Mouse (Mus musculus) CD4-positive, CD25-positive, alpha-beta regulatory T cell, adult 4 months (primary cell): ENCODE data around the gene Prdx5. TPM values are rescaled to one million over a fixed set of nuclear protein-coding genes. Genes with fewer than 3 reads are reported as not detected.

Source experiments
- ATAC-seq: one replicate; pipeline ENCODE4 v1.8.0; 2017
- polyA plus RNA-seq, 2 experiments: library from polyadenylated mRNA; unstranded; fragments of 100-300 nt; shearing (Covaris generic); gene quantifications; one replicate each; pipeline ENCODE4 v1.2.1; 2017

The Prdx5 gene
- polyA plus RNA-seq, result 100 to 1,000 TPM; 224 to 246 TPM

DNA sequence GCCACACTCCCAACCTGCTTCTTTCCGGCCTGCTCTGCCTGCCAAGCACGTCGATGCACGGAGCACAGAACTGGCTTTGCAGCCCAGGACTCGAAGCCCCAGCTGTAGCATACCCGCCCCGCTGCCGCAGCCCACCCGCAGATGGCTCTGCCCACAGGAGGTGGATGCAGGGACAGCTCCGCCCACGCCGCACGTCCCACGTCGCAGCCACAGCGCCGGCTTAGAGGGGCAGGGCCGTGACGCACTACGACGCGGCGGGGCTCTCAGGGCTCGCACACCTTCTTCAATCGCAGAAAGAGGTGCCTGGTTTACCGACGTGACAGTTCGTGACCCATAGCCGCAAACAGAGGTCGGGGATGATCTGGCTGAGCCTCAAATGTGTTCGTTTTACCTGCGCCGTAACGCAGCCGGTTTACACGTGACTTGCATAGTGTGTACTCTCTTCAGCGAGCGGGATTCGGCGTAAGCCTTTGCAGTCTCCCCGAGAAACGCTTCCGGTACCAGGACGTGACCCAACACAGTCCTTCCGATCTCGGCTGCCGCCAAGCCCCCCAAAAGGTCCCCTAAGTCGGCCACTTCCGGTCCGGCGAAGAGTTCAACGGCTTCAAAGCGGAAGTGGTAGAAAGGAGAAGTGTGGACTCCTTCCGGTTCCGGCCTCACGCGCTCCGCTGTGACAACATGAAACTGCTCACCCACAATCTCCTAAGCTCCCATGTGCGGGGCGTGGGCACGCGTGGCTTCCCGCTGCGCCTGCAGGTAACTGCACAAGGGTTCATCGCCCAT lies at the start of gene Prdx5, which contains the start of gene Trmt112:
Gene Prdx5, minus strand, starts transcription at position 600 of the 783 bp plus-strand sequence.
Gene Trmt112, plus strand, starts transcription at position 192 of the 783 bp plus-strand sequence.
- peak; percentile 83 for ATAC-seq

DNA sequence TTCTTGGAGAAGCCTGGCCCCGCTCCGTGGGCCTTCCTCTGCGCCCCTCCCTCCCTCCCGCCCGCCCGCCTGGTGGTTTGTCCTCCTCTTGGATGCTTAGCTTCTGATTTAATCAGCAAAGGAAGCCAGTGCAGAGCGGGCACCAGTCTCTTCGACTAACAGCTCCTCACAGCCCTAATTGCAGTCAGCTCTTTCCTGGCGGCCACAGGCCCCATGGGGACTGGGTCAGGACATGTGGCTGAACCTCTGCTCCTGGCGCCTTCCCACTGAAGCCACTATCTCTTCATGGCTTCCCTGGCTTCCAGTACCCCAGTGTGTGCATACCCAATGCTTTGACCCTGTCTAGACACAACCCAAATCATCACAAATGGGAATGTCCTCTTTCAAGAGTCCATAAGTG lies 46.6 kb upstream of the Prdx5 start:
- ATAC-seq, result no peak

DNA sequence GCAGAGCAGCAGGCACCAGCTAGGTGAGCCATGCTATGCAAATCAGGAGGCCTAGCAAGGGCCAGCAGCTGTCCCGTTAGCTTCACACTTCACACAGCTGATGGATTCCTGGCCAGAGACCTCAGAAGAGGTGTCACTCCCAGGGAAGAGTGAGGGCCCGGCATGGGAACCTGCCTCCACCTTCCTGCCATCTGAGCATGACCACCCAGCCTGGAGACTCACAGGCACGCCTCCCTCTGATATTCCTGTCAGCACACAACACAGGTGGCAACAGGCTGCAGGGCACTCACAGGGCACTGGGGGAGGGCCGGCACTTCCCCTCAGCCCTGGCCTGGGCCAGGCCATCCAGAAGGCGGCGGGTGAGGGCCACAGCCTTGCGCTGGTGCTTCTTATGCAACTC lies 45.5 kb upstream of the Prdx5 start:
- no peak for ATAC-seq

DNA sequence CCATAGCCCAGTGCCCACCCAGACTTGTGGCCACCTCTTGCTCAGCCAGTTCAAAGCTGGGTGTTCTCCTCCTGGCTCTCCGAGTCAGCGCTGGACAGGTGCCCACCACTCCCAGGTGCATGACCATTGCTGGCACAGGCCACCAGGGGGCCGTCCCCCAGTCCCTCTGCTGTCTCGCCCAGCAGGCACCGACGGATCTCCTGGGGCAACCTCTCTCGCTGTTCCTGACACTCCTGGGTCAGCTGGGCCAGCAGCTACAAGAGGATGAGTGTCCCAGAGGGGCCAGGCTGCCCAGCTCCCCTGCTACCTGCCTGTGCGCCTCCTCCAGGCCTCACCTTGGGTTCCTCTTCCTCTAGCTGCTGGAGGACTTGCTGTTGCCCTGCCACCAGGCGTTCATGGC lies 44.1 kb upstream of the Prdx5 start:
- no peak for ATAC-seq

DNA sequence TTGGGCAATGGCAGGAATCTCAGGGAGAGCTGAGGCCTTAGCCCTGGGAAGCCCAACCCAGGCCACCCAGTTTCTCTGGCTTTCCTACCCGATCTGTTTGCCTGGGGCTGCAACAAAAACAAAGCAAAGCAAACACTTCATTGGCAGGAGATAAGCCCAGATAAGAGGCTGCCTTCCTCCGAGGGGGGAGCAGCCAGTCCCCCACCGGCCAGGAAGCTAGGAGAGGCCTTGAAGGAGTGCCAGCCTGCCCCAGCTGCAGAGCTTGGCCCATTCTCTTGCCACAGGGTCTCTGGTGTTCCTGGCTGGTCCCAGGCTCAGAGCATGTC lies 42.8 kb upstream of the Prdx5 start:
- ATAC-seq, result no peak

DNA sequence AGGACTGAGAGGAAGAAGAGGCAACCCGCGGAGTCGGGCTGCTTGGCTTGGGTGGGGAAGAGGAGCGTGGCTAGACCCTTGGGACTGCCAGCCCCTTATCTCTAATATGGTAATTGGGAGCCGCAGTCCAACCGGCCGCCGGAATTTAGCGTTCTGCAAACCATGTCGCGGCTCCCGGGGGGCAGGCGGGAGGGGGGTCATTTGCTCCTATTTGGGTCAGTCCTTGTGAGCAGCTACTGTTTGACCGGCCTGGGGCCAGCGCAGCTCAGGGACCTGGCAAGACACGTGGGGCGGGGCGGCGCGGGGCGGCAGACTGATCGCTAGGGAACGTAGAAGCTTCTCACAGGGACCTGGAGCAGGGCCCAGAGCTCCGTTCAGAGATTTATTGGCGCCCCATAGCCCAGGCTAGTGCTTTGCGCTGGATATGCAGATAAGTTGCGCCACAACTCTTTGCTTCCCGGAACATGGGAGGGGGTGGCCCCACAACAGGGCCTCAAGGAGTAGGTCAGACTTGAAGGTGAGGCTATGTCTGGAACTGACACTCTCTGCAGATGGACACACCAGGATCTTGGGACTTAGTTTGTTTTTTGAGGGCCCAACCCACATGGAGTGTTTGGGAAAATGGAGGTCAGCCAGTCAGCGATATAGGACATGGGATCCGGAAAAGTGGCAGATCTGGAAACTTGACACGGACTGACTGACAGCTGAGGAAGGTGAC lies 42.2 kb upstream of the Prdx5 start:
- peak; percentile 29 for ATAC-seq

DNA sequence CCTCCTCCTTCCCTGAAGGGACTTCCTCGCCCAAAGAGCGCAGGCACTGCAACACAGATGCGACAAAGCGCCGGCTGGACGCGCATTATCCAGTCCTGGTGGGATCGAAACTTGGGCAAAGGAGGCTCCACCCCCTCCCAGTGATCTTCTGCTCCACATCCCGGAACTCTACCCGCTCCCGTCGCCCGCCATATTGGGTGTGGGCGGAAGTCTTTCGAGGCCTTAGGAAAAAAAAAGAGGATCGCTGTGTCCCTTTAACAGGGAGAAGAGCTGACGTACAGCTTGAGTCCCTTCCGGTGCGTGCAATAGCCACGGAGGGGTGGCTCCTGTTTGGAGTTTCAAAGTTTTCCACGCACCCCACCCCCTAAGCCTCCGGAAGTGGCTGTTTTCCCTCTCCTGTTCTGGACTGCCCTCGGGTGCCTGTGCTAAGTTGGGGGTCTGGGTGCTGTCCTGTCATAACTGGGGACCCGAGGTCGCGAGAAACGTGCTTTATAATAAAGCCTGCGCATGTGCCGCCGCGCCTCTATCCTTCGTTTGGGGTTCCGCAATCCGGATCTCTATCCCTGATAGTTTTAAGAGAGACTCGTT lies 41.6 kb upstream of the Prdx5 start:
- peak; percentile 64 for ATAC-seq

DNA sequence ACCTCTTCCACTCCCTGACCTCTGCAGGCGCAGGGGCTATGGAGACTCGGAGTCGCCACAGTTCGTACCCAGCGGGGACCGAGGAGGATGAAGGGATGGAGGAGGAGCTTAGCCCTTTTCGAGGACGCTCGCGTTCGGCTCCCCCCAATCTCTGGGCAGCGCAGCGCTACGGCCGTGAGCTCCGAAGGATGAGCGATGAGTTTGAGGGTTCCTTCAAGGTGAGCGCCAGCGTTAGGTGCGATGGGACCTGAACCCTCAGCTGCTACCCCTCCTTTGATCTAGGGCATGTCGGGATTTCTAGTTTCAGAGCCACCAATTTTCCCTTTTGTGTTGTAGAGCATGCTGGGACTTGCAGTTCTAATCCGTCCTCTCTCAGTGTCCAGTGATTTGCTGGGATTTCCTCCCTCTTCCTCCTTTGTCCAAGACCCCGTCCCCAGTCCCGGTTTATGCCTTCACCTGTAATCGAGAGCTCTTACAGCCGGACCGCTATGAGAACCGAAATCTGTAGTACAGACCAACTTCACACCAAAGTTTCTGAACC lies 40.8 kb upstream of the Prdx5 start:
- peak; percentile 32 for ATAC-seq

DNA sequence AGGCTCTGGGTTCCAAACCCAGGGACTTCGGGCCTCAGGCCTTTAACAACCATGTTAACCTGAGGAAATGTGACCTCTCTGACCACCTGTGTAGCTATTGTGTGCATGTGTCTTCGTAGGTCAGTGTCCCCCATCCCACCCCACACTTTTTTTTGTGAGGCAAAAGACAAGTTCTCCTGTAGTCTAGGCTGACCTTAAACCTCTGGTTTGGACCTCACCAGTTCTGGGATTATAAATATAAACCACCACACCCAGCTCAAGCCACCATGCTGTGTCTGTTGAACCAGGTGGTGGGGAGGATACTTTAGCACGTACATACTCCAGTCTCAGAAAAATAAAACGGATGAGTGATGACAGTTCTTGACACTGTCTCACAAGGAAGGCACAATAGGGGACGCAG lies 40.0 kb upstream of the Prdx5 start:
- no peak for ATAC-seq

DNA sequence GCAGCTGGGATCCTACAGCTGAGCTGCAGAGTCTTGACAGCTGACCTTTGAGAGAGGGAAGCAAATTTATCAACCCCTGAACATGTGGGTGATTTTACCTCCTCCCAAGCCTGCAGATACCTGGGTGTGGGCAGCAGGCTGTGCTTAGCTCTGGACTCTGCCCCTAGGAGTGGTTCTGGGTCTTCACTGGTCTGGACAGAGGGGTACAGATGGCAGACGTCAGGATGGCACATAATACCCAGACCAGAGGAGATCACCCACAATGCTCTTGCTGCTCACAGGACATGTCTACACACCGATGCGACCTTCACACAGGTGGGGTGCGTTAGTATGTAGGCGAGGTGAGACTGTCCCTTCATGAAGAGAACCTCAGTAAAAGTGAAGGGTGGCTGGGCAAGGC lies 39.6 kb upstream of the Prdx5 start:
- ATAC-seq, result no peak

DNA sequence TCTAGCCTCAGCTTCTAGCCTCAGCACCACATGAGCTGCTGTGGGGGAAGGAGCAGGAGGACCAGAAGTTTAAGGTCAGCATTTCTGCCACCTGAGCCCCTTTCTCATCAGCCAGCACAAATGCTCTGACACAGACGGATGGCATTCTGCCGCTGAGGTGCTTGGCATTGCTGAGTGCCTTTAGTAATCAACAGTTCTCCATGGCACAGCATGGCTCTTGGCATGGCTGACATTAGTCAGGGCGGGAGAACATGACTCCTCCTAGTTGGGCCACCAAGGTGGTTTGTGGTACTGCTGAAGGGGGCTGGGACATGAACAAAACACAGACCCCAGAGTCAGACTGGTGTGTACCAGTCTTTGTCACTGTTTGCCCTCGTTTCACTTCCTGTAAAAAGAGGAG lies 38.3 kb upstream of the Prdx5 start:
- no peak for ATAC-seq

DNA sequence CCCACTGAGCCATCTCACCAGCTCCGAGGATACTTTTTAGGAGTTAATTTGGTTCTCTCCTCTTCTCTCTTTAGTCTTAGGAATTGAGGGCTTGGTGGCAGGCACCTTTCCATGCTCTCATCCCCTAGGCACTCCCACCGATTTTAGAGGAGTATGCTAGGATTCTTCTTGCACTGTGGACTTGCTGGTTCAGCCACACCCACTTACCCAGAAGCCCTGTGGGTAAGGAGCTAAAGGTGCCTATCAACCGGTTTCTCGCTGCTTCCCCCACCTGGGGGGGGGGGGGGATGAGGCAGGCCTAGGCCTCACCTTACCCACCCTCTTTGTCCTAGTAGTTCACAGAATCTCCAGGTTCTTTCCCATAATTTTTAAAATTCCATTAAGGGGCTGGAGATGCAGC lies 37.8 kb upstream of the Prdx5 start:
- ATAC-seq, result no peak

DNA sequence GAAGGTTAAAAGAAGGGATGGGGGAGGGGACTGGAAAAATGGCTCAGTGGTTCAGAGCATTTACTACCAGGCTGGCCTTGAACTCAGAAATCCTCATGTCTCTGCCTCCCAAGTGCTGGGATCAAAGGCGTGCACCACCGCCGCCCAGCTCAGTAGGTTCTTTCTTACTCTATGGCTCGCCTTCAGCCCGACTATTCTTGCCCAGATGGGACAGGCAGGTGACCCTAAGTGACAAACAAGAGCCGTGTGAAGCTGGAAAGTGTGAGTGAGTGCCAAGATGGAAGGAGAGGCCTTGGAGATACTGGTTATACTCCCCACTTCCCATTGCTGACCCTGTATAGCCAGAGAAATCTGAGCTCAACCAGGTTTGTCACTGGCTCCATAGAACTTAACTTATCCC lies 33.8 kb upstream of the Prdx5 start:
- no peak for ATAC-seq

DNA sequence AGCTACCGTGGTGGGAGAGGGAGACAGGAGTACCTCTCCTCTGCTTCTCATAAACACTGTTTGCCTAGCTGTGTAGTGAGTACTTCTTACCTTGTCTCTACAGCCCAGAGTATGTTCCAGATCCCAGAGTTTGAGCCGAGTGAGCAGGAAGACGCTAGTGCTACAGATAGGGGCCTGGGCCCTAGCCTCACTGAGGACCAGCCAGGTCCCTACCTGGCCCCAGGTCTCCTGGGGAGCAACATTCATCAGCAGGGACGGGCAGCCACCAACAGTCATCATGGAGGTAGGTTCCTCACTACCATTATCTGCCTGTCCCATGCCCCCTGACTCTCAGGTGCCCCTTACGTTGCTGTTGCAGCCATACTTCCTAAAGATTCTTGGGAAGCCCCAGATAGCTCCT lies 32.9 kb upstream of the Prdx5 start:
- ATAC-seq, result no peak

DNA sequence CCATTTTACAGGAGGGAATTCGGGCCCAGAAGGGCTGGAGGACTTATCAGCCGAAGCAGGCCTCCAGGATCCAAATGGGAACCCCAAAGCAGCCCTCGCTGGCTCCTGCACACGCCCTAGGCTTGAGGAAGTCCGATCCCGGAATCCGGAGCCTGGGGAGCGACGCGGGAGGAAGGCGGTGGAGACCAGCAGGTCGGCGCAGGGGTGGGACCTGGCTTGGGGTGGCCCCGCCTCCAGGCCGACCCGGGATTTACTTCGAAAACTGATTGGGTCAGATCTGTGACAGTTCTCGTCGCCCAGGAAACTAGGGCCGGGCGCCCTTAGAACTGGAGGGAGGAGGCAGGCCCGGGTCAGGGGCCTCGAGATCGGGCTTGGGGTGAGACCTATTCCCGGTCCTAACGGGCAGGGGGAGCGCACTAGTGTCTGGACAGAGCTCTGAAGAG lies 32.4 kb upstream of the Prdx5 start, which contains the start of gene Gpr137:
Gene Gpr137, minus strand, starts transcription at position 232 of the 443 bp plus-strand sequence.
- peak; percentile 87 for ATAC-seq

DNA sequence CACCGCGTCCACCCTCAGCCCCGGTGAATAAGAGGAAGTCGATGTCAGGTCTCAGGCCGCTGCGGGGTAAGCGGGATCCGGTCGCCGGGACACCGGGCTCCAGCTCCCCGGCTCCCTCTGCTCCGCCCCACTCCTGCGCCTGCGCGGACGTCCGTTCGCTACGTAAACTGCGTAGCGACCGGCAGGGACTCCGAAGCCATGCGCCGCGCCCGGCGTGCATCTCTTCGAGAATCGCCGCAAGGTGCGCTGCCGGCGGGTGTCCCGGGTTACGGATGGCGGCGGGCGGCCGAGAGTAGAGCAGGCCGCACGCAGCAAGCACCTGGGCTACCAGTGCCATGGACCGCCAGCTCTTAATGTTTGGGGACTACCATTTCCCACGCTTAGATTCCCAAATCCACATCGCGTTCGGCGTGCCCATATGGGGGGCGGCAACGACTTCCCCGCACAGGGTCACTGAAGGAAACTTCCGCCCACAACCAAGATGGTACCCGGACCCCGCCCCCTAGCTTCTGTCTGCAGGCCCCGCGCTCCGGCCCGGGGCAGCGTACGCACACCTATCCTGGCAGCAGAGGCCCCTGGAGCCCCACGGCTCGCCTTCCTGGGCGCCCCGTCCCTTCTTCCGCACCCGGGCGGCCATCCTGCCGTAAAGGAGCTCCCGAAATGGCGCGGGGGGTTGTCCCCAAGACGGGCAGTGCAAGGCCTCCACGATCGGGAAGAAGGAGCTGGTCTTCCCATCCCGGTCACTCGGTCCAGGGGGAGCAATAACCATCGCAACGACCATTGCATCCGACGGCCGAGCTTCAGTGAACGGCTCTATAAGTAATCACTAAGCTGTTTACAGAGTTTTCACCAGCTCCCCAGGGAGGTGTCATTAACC lies 31.7 kb upstream of the Prdx5 start, which contains the start of gene Bad:
Gene Bad, plus strand, starts transcription at position 490 of the 877 bp plus-strand sequence.
- peak; percentile 72 for ATAC-seq

DNA sequence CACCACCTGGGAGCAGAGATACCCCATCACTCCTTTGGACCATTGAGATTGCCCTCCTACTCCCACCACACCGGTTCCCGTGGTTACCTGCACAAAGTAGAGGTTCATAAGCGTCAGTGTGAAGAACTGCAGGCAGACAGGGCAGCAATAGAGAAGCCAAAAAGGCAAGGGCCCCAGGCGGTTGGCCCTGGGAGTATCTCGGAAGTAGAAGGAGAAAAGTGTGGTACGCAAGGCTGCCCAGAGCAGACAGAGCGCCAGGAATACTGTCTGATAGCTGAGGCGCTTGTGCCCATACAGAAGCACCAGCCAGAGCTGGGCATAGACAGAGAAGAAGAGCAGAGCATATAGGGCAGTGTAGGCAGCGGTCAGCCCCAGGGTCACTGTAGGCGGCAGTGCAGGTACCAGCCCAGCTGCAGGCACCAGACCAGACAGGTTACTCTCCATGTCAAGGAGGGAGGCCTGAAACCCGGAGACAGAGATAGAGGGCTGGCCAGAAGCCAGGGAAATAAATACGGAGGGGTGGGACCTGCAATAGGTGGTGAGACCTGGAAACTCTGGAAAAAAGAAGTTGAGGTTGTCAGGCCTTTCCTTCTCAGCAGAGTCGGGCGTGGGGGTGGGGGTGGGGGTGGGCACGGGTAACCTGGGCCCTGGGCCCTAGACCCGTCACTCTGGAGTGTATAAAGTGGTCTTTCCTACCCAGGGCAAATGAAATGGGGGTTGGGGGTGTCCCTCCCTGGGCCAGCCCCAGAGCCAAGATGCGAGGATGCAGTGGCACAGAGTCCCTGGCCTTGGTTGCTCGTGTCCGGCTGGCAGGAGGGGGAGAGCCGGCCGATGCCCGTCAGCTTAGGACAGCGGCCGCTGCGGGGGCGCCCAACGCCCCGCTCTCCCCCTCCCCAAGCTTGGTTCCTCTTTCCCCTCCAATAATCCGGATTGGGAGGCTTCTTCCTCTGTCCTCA lies 30.8 kb upstream of the Prdx5 start:
- ATAC-seq, result no peak

DNA sequence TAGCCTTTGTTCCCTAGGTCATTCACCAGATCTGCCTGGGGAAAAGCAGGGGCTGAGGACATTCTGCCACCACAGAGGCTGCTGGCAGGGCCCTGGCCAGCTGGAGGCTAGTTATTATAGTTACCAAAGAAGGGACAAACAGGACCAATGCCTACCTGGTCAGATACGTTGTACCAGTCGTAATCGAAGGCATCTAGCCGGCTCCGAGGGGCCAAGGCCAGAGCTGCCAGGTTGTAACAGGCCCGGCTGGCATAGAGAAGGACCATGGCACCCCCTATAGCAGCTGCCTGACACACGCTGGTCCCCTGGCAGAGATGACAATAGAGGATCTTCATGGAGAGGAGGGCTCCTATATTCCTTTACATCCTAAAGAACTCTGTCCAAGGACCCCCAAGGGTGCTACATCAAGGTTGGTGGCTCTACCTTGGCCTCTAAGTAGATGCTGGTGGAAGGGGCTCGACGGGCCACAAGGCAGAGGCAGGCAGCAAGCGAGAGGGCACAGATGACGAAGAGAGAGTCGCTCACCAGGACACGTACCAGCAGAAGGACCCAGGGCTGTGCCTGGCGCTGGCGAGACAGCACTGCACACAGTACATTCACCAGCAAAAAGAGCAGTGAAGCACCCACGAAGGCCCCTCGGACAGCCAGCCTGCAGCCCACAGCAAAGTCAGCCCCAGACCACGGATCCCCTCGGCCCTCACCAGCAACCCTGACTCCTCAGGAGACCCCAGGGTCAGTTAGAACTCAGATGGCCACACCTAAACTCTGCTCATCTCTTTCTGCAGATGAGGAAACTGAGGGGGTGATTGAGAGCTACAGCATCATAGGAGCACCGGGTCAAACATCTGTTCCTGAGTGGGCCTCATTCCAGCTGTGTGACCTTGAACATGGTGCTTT lies 29.4 kb upstream of the Prdx5 start:
- ATAC-seq, result no peak

DNA sequence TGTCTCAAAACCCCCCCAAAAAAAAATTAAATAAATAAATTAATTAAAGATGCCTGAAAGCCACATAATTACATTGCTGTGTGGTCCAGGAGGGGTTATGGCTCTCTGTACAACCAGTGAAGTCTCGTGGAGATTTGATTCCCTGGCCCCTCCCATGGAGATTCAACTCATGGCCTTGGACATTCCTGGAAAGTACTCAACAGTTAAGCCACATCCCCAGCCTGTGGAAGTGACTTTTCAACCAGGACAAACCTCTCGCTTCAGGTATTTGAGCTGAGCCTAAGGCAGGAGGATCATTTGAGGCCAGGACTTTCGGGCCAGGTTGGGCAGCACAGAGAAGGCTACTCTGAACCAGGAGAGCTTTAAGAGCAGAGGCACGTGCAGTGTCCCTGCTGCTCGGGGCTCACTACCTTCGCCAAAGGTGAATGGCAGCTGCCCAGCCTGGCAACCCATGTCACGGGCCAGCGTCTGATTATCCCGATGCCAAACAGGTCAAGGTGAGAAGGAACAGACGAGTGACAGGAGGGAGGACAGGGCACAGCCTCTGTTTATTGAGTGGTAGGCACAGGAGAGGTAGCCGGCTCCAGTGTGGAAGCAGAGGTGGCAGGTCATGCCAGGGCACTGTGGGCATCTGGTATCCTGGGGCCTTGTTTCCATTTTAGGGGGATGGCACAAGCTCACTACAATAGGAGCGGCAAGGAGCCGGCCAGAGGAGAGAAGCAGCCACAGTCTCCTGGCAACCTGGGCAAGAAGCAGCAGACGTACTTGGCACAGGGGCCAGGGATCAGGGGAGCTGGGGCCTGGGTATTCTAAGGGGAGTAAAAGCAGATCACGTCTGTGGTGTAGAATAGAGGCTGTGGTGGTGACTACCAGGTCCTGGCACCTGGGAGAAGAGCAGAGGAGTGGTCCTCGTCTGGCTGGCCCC lies 27.9 kb upstream of the Prdx5 start:
- no peak for ATAC-seq
